Mouse (Mus musculus) adrenal gland (tissue): ENCODE data around the gene Trpv4.

ENCODE experiments used
- intact Hi-C: fragments of 180-260 bp; cut with DNase I; formaldehyde crosslinking; loops from one replicate; pipeline ENCODE4 v1.15.1; 2025

Trpv4 gene

DNA sequence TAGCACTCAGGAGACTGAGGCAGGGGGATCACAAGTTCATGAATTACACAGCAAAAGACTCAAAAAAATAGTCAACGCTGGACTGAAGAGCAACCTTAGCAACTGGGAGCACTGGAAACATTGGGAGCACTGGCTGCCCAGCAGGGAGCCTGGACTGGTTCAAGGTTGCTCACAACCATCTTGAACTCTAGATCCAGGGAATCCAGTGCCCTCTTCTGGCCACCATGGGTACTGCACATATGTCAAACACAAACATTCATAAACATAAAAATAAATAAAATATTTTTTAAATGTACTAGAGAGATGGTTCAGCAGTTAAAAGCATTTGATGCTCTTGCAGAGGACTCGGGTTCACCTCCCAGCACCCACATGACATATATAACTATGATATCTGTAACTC lies 26.9 kb downstream of the Trpv4 start:
- intact Hi-C loops, result loop anchor here (5.0 kb wide), 1 partner anchor 319 kb away; no protein-coding TSS in a partner anchor

DNA sequence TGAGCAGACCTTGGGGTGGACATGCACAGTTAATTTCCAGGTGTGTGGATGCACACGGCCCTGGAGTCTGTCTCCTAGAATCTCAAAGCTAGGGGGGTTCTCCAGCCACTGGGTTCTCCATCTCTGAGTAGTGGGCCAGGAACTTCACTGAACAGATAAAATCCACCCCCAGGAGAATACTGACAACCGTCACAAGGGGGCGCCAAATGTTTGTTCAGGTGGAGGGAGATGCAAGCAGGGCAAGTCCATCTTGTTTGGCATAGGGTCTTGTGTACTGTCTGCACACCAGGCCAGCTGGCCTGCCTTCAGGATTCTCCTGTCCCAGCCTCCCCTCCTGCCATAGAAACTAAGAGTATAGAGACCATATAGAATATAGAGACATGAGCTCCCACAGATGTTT lies 32.6 kb downstream of the Trpv4 start:
- intact Hi-C loops, result loop anchor here (5.0 kb wide), 1 partner anchor 42 kb away; no protein-coding TSS in a partner anchor

DNA sequence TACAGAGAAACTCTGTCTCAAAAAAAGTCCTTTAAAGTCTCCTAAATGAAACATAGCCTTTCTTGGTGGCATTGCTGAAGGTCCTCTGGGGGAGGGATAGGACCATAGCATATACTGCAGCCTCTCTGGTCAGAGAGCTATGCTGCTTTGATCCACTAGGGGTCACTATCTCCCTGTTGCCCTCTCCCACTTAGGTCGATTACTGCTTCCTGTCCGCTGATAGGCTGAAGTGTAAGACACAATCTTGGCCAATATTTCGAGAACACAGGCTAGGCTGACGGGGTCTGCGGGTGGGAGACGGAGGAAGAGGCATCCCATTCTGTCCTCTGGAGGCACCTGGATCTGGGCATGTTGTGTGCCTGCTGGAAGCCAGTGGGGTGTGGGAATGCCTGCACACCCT lies 37.9 kb downstream of the Trpv4 start:
- intact Hi-C loops, result no loop called here

DNA sequence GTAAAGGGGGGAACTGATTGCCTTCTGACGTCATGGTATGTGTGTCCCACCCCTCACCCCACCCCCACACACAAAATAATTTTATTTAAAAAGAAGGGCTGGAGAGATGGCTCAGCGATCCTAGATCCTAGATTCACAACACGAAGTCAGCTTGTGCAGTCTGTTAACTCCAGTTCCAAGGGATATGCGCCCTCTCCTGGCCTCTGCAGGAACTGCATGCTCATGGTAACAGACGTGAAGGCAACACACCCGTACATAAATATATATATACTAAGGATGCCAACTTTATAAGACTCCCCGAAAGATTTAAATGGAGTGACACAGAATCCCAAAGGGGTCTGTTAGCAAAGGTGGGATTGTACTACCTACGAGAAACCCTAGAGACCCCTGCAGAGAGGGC lies 39.4 kb downstream of the Trpv4 start:
- intact Hi-C loops, result loop anchor here (5.0 kb wide), 1 partner anchor 157 kb away; no protein-coding TSS in a partner anchor

DNA sequence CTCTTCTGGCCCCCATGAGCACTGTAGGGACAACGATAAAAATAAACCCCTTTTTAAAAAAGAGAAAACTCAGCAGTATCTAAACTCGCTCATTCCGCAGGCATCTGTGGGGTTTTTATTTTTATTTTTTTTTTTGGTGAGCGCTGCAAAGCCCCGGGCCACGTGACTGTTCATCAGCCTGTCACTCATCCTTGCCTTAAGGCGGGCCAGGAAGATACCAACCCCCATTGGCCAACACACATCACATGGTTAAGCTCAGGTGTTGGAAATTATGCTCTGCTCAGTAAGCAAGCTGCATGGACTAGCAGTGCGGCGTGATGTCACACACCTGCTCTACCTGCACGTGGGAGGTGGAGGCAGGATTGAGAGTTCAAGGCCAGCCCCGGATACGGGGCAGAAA lies 40.4 kb downstream of the Trpv4 start:
- intact Hi-C loops, result loop anchor here (5.0 kb wide), 1 partner anchor 156 kb away; no protein-coding TSS in a partner anchor

DNA sequence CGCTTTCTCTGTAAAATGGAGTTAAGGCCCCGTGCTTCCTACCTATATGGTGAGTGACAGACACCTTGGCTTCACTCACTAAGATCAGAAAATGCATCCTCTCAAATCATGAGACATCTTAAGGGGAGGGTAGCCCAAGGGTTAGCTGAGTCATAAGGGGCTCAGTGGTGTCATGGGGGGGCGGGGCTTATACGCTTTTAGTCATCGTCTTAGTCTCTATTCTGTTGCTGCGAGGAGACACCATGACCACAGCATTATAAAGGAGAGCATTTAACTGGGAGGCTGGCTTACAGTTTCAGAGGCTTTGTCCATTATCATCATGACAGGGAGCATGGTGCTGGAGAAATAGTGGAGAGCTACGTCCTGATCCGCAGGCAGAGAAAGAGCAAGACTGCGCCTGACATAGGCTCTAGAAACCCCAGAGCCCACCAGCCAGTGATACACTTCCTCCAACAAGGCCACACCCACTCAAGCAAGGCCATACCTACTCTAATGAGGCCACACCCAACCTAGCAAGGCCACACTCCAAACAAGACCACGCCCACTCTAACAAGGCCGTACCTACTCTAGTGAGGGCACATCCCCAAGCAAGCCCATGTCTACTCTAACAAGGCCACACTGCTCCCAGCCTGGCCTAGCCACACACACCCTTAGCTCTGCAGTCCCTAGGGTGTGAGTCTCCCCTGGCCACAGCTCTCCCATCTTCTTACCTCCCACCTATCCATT lies 41.7 kb downstream of the Trpv4 start:
- intact Hi-C loops, result loop anchor here (5.0 kb wide), 1 partner anchor 154 kb away; no protein-coding TSS in a partner anchor

DNA sequence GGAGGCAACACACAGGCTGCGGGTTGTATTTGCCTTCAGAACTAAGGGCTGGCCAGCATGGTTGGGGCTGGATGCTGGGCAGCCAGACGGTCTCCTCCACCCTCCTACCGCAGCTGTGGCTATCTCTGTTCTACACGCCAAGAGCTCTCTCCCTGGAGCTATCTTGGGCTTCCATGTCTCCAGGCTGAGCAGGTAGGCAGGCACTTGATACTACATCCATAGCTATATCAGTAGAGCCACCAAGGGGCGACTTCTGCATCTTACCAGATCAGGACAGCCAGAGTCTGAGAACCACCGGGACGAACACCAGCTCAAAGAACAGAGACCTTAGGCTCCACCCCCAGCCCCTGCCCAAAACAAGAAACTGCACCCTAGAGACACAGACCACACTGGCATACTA lies 43.4 kb downstream of the Trpv4 start:
- intact Hi-C loops, result loop anchor here (5.0 kb wide), 1 partner anchor 153 kb away; no protein-coding TSS in a partner anchor

DNA sequence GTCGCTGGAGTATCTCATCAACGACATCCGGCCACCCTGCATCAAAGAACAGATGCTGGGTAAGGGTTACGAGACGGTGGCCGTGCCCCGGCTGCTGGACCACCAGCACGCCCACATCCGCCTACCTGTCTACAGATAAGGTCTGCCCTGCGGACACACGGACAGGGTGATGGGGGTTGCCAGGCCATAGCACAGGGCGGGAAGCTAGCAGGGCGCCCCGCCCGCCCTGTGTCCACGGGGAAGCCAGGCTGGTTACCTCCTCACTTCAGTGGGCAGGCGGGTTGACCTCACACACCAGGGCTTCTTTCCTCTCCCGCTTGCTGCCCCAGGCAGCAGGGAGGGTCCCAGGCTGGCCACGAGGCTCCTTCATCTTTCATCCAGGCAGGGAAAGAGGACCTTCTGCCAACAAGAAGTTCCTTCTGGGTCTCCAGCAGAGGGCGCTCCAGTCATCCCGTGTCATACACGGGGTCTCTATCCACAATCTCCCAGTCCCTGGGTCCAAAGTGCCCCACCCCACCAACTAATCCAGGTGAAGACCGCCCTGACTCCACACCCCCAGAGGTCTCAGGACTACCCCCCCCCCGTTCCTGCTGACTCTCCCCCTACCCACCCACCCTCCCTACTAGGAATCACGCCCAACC lies 46.1 kb downstream of the Trpv4 start:
- intact Hi-C loops, result no loop called here

DNA sequence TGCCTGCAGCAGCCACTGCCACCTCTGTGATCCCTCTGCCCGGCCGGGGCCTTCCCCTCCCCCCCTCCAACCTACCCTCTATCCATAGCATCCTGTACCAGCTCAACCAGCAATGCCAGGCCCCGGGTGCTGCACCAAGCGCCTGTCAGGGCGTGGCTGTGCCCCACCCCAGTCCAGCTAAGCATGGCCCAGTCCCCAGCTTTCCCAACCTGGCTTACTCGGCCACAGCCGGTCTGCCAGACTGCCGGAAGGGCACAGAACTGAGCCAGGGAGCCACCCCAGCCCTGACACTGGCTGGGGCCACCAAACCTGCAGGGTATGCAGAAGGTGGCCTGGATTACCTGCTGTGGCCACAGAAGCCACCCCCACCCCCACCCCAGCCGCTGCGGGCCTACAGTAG lies 47.0 kb downstream of the Trpv4 start:
- intact Hi-C loops, result no loop called here

DNA sequence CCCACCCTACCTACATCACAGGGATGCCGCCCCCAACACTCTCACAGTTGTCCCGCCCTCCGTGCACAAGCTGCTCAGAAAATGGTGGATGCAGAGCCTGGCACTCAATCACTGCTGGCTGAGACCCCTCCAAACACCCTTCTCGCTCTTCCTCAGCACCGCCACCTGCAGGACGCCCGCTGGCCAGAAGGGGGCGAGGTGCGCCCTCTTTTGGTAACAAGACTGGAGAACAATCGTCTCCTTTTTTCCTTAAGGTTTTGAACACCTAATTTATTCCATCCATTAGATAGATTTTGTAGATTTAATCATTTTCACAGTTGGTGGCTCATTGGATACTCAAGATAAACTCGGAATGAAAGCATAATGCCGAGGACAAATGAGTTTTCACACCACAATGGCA lies 49.7 kb downstream of the Trpv4 start:
- intact Hi-C loops, result loop anchor here (5.0 kb wide), 1 partner anchor 41 kb away; the partner anchor contains the start of gene Fam222a

DNA sequence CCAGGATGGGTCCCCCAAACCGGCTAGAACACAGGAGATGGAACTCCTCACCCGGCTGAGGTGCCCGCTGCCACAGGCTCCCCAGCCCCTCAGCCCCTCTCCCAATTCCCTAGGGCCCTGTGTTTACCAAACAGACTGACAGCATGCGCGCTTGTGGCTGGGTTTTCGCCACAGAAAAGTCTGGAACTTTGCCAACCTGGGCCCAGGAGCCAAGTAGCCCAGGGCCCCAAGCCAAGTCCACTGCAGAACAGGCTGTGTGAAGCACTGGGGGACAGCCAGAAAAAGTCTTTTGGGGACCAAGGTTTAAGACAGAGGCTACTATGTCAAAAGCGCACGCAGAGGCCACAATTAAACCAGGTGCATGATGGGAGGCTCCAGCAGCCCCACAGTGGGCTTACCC lies 50.6 kb downstream of the Trpv4 start:
- intact Hi-C loops, result loop anchor here (5.0 kb wide), 1 partner anchor 40 kb away; the partner anchor contains the start of gene Fam222a

DNA sequence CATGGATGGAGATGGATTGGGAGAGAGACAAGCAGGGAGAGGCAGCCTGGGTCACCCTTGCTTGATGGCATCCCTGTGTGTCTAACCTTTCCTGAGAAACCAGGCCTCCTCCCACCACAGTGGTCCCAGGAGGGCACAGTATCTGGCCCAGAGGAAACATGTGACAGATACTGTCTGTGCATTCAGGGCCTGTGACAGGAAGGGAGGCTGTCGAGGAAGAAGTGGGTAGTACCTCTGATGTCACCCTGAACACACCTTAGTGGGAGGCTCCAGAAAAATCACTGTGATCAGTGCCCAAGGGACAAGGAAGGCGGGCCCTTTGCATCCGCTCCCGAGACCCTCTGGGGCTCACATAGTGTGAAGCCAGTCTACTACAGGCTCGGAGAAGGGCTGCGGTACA lies 52.2 kb downstream of the Trpv4 start:
- intact Hi-C loops, result loop anchor here (5.0 kb wide), 1 partner anchor 39 kb away; the partner anchor contains the start of gene Fam222a

DNA sequence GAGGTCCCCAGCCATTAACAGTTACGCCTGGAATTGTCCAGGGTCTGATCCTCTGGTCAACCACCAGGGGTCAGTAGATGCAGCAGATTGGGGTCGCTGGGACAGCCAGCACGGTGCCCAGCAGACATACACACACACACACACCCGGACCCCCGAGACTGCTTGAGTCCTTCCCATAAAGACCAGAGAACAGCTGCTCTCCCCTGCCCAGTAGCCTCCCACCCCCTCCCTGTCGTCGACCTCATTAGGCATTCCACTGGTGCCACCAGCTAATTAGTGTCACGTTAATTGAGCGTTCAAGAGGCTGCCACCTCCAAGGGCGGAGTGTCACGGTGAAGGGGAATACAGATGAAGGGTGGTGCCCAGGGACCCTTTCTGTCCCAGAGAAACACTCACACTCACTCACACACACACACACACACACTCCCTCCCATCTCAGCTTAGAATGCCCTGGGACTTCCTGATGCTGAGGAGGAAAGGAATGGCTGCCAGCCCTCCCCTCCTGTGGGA lies 53.4 kb downstream of the Trpv4 start:
- intact Hi-C loops, result loop anchor here (5.0 kb wide), 1 partner anchor 38 kb away; the partner anchor contains the start of gene Fam222a

DNA sequence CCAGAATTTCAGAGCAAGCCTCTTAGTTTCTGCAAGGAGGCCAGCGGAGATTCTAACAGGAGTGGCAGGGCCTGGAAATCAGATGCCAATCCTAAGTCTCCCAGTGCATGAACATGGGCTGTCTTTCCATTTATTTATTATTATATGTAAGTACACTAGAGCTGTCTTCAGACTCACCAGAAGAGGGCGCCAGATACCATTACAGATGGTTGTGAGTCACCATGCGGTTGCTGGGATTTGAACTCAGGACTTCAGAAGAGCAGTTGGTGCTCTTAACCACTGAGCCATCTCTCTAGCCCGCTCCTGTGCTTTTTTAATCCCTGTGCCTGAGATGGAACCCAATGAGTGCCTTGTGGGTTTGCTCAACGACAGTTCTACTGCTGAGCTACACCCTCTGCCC lies 54.2 kb downstream of the Trpv4 start:
- intact Hi-C loops, result no loop called here

DNA sequence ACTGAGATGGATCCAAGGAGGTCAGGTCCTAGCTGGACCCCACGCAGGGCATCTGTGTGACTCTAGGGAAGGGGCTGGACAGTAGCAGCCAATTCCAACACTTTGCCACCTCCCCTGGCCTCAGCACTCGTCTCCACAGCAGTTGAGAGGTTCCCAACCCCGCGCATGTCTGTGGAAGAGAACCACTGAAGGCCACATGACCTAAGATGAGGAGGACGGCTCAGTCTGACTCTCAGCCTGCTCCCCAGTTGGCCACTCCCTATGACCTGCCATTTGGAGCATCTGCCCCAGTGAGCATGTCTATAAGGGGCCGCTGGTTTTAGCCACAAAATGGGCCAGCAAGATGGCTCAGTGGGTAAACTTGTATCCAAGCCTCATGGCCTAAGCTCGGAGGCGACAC lies 56.2 kb downstream of the Trpv4 start:
- intact Hi-C loops, result no loop called here

DNA sequence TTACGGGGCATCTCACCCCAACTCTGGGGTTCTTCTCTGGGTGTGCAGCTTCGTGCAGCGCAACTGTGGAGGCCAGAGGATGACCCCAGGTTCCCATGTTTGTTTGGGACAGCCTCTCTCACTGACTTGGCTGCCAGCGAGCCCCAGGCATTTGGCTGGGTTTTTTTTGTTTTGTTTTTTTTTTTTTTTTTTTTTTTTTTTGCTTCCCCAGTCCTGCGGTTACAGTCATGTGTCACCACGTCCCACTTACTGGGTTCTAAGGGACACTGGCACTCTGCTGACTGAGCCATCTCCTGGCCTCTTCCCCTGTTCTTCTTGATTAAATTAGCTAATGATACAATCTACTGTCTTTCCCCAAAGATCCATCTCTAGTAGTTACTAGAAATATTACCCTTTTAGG lies 60.6 kb downstream of the Trpv4 start:
- intact Hi-C loops, result no loop called here

DNA sequence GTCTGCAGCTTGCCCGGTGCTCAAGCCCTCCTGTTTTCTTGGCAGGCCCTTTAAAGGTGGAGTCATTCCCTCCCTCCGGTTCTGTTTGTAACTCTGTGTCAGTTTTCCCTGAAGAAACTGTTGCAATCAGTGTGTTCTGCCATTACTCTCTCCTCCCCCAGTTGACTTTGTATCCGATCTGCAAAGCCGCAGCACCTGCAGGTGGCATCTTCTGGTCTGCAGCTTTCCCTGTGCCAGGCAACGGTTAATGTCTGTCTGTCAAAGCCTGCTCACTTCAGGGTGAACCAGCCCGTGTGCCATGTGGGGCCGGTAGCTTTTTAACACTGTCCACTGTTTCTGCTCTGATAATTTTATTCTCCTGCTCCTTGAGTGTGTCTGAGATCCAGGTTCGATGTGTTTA lies 61.0 kb downstream of the Trpv4 start:
- intact Hi-C loops, result no loop called here

DNA sequence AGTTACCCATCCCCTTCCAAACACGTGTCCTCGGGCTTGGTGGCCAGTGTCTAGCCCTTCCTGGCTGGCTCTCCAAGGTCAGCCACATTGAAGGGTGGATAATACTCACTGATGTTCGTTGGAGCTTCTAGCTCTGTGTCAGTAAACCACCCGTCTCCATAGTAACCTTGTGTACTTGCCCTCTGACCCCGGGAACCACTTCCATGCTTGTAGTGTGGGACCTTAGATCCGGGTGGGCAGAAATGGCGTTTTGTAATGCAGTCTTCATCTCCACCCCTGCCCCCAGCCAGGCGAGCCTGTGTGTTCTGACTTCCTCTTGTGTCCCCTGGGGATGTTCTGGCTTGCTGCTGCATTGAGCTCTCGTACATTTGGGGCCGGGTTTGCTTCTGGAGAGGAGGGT lies 61.6 kb downstream of the Trpv4 start:
- intact Hi-C loops, result no loop called here

DNA sequence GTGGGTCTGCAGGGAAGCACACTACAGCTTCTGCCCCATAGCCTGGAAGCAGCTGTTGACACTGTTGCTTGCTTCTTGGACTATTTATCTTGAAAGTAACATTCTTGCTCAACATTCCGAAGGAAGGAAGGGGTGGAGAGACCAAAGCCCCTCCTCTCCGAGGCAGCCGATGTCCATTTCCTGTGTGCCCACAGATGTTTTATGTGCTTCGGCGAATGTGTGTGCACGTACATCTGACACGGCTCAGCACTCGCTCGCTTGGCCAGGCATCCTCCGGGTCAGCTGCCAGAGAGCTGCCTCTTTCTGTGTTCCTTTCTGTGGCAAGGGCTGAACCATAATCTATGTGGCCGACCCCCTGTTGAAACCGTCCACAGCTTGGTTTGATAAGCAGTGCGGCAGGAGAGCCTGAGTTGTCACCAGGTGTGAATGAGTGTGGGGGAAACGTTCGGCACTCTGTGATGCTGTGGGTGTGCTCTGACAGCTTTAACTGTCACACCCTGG lies 63.4 kb downstream of the Trpv4 start:
- intact Hi-C loops, result no loop called here

DNA sequence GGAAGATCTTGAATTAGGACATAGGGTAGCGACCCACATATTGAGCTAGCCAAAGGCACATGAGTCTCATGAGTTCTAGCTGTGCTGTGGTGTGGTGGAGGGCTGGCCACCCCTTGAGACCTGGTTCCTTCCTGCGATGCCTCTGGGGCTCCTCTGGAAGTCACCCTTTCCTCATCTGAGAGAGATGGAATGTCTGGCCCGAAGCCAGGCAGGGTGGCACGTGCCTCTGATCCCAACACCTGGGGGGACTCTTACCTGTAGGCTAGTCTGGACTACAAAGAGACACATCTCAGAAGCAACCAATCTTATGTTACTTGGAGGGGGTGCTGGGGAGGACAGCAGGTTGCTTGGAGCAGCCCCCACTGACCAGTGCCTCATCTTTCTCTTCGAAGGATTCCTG lies 64.3 kb downstream of the Trpv4 start:
- intact Hi-C loops, result no loop called here

DNA sequence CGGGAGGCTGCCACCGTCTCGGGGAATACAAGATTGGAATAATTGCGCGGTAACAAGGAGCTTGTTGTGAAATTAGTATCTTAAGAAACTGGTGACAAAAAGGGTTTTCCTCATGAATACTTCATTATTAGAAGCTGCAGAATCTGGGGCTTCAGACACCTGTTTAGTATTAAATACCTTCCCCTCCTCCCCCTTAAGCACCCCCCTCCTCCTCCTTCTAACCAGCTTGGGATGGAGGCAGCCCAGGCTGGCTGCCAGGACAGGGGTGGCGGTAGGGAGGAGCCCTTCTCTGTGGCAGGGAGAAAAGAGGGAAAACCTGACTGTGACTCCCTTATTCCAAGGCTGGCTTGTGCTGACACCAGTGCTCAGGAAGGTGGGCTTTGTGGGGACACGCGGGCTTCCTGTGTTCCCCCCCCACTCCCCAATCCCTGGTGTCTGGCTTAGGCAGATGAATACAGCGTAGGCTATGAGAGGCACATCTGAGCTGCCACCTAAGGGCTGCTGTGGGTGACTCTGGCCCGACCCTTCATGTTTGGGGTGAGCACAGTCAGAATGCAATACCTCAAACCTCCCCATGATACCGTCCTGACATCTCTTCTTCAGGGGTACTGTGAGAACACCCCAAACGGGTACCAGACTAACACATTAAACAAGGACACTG lies 64.9 kb downstream of the Trpv4 start:
- intact Hi-C loops, result no loop called here
